Mouse (Mus musculus) megakaryocyte, adult 5-6 weeks (primary cell): ENCODE data around the gene Mrps30. TPM values are rescaled to one million over a fixed set of nuclear protein-coding genes. Genes with fewer than 3 reads are reported as not detected.
A peak's percentile ranks its signal among the peaks of the same experiment; 100 is the strongest.
"Not testable (repeated sequence)": the region's sequence is repeated elsewhere in the genome, so short reads cannot be mapped to it uniquely, and the experiment has no call there.

ENCODE experiments used
- ATAC-seq: 2 replicates; pipeline ENCODE4 v1.8.0; 2016; ENCODE audit warnings: mild to moderate bottlenecking, inconsistent platforms; ENCODE audit not compliant: poor library complexity, severe bottlenecking
- total RNA-seq, 2 experiments: library from RNA; stranded (forward) in 1 of 2; stranded (reverse) in 1 of 2; fragments of 153-499, 151-499 nt in 1 of 2; fragments of 221-1000, 200-1000 nt in 1 of 2; gene quantifications; 2 replicates each; pipeline versions ENCODE4 v1.2.3 to v1.2.4; 2015 to 2017

Gene Mrps30
- total RNA-seq (2015) (21.7 and 24.2 TPM in 2 replicates), total RNA-seq (2017) (26.1 and 29.9 TPM in 2 replicates)

DNA sequence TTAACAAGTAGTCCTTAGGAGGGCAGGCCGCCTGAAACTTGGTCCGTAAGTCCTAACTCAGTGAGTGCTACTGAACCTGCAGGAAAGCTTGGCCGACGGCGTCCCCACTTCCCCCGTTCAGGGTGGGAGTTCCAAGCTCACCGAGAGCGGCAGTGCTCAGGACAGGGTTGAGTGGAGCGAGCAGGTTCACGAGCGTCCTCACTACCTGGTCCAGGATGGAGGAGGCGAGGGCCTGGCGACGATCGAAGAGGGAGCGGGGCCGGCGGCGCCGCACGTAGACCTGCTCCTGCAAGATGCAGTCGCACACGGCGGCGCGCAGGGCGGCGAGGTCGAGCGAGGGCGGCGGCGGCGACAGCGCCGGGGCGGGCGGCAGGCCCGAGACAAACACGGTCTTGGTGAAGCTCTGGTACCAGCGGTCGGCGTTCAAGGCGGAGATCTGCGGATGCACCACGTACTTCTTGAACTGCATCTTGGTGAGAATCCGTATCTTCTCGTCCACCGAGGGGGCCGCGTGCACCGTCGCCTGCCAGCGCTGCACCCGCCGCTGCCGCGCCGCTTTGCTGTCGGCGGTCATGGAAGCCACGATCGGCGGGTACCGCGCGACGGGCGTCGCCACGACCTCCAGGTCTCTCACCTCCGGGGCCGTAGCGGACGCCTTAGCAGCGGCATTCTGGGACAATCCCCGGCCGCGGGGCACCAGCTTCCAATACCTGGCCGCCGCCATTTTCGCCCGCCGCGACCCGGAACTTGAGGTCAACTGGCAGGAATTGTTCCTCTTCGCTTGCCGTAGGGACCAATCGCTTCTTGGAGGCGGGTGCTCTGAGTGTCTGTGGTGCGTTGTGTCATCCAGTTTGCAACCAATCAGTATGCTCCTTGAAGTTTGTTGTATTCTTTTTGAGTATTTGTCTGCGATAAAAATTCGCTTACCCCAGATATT lies at the start of gene Mrps30, which contains the start of gene B430218F22Rik:
Mrps30 (minus strand) TSS at position 742 of the 937 bp plus-strand sequence.
B430218F22Rik (plus strand) TSS at position 120 of the 937 bp plus-strand sequence.
- peak; percentile 98 for ATAC-seq

DNA sequence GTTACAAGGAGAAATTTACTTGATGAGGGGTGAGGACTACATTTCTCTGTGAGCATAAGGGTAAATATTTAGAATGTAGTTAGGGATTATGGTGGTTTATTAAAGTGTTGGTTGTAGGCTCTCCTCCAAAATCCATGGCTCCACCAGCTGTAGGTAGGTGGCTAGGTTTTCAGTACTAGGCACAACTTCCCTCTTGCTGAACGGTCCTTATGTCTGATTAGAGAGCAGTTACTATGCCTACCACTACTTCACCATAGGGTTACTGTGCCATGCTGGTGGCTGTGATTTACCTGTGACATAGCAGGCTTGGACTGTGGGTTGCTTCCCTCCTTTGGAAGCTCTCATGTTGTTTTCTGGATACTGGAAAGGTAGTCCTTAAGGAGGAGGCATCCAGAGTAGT lies 33.8 kb upstream of the Mrps30 start:
- ATAC-seq: peak; percentile 51

DNA sequence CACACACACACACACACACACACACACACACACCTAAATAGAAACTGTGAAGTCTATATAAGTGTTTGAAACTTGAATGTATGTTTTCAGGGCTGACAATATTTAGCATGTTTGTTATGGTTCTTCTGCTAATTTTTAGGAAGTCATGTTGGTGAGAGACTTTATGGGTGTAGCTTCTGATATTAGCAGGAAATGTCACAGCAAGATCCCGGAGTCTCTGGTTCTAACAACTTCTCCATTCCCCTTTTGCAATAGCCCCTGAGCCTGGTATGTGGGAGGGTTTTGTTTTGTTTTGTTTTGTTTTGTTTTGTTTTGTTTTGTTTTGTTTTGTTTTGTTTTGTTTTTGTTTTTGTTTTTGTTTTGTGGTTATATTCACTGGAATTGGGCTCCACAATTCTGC lies 33.4 kb upstream of the Mrps30 start:
- peak; percentile 97 for ATAC-seq

DNA sequence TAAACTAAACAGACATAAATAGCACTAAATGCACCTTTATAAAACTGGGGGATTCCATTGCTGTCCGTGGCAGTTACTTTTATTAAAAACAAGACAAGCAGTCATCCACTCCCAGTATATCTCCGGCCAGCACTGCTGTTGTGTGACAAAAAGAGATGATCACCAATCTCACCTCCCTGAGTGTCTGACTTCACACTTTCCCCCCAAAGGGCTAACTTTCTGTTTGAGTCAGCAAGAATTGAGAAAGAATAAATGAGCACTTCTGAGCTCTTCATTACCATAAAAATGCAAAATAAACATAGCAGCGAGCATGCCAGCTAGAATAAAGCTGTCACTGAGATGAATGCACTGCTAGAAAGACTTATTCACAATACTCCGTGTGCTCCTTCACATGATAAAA lies 31.1 kb upstream of the Mrps30 start:
- ATAC-seq: no peak

DNA sequence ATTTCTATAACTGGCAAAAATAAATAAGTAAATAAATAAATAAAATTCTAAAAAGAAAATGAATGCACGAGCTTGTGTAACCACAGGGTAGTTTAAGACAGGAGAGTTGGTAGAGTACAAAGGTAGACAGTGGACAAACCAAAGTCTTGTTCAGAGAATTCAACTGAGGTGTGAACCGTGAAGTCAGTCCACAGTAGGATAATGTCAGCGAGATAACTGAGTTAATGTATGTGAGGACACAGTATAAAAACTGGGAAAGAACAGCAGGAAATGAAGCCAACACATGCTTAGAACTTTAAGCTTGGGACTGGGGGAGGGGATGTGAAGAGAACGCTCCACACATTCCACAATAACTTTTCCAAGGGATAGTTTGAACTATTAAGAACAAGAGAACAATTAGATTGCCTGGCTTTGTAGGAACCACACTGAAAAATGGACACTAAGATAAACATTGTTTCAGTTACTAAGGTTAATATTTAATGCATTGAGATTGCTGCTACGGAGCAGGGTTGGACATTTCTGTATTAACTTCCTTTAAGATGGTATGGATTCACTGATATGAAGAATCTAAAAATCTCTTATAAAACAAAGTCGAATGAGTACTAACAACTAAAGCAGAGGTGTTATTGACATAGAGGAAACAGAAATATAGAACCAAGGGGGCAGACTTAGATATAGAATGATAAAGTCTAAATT lies 24.4 kb upstream of the Mrps30 start:
- no peak for ATAC-seq

DNA sequence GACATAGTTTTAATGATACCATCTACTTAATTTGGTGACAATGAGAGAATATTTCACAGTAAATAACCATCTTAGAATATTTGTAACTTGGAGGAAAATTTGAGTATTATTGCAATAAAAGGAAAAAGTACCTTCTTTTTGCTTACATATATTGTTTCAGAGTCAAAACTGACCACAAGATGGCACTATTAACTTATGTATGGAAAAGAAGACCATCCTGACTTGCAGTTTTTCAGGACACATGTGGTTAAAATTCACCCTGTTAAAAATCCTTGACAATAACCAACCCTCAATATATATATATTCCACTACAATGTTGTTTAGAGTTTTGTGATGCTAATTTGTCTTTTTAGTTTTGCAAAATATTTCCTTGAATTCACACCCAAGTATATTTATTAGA lies 16.5 kb upstream of the Mrps30 start:
- ATAC-seq: peak; percentile 68

DNA sequence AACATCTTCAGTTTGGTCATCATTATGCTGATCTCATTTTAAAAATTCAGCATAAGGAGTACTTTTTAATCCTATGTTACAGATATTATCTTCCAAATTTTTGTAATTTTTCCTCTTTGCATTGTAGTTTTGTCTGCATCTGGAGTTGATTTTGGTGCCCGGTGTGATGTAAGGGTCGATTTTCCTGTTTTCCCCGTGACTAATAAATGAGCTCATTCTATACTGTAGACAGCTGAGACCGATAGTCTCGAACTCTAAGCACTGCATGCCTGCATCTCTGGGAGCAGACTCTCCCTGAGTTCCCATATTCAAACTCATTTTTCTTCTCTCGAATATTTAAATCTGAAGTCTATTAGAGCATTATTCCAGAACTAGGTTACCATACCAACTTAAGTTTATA lies 13.3 kb upstream of the Mrps30 start:
- ATAC-seq: no peak

DNA sequence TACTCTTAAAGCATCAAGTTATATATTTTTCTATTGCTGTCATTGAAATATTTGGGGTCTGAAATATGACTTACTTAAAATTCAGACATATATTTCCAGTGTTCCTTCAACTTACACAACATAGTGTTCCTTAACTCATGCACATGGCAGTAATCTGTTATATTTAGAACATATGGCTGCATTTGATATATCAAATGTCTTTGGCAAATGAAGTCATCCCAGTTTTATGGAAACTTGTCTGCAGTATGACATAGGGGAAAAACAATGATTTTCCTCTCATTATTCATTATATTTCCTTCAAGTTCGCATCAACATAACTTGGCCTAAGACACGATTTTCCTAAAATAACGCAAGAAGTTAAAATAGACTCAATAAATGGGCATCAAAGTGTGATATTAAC lies 8.8 kb upstream of the Mrps30 start:
- no peak for ATAC-seq

DNA sequence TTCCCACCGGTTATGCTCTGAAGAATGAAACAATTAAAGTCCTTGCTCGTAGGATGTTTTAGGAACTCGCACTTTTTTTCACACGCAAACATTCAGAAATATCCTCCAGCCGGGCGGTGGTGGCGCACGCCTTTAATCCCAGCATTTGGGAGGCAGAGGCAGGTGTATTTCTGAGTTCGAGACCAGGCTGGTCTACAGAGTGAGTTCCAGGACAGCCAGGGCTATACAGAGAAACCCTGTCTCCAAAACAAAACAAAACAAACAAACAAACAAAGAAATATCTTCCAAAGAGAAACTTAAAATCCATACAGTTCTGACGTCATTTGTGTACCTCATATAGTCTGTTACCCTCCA lies 373 bp upstream of the Mrps30 start:
- ATAC-seq: not testable (repeated sequence)

DNA sequence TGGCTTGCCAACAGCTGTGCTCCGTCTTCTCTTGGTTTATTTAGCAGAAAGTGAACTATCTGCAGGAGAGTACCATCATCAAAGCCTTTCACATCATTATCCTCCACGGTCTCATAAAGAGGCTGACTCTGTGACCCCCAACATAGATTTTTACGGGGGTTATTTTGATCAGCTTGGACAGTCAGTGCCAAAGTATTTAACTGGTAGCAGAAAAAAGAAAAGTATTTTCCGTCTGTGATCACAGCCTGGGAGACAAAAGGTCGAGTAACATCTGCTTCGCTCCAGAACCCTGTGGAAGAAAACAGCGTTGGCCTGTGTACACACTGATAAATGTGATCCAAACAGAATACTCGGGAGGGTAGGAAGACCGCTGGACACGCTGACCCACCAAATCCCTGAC lies 6.7 kb downstream of the Mrps30 start:
- ATAC-seq: no peak

DNA sequence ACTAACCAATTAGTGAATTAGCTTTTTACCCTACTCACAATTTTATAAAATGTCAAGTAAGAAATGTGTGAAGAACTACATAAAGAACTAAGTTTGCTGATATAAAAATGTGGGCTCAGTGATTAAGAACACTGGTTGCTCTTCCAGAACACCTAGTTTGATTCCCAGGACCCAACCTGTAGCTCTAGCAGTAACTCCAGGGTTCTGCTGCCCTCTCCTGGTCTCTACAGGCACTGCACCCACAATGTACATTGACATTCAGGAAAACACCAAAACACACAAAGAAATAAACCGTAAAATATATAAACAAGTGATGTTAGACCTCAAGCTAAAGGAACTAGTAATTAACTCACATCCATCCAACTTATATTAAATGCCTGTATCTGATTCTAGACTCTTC lies 7.9 kb downstream of the Mrps30 start:
- ATAC-seq: peak; percentile 96

DNA sequence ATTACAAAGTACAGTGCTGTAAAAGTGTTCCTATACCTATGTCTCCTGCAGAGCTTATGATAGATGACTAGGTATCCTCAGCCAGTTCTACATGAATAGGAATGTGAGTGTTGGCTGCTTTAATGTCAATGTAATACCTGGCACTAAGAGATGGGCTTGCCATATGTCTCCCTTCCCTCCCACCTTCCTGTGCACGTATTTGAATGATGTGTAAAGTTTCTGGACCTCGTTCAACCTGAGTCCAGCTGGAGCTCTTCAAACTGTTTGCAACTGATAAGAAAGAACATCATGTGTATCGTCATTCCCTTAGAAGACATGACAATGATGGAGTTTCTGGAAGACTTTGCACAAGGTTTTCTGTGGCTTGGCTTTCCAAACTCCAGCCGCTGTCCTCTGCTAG lies 14.2 kb downstream of the Mrps30 start:
- ATAC-seq: no peak

DNA sequence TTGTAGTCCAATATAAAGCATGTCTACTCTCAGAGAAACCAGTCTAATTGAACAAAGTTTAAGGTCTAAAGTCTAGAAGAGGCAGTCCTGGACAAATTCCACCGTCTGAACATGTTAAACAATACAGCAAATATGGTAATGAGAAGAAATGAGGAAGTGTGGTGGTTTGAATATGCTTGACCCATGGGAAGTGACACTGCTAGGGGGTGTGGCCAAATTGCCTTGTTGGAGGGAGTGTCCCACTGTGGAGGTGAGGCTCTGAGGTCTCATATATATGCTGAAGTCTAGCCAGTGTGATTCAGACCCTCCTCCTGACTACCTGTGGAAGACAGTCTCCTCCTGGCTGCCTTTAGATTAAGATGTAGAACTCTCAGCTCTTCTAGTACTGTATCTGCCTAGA lies 21.3 kb downstream of the Mrps30 start:
- ATAC-seq: peak; percentile 88

DNA sequence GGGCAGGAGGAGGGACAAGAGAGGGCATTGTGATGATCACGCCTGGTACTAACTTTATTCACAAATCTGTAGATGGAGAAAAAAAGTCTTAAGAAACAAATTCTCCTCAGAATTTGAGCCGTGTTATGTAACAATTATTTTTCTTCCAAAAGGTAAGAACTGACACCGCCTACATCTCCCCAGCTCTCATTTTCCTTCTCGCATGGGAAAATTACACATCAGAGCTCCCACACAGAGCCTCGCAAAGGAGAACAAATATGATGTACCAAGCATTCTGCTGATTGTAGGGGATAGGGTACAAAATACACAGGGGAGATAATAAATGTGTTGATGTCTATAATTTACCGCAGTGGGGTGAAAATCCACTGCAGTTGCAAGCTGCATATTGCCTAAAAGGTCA lies 23.7 kb downstream of the Mrps30 start:
- ATAC-seq: no peak

DNA sequence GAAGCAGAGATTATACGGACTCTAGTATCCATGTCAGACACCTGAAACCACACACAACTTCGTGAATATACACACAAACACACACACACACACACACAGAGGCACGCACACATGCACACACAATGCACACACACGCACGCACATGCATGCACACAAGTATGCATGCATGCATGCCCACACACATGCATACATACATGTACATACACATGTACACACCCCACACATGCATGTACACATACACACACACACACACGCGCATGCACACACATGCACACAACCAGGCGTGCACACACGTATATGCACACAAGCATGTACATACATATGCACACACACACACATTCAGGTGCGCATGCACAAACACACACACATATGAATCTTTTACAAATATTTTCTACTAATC lies 36.2 kb downstream of the Mrps30 start:
- no peak for ATAC-seq

DNA sequence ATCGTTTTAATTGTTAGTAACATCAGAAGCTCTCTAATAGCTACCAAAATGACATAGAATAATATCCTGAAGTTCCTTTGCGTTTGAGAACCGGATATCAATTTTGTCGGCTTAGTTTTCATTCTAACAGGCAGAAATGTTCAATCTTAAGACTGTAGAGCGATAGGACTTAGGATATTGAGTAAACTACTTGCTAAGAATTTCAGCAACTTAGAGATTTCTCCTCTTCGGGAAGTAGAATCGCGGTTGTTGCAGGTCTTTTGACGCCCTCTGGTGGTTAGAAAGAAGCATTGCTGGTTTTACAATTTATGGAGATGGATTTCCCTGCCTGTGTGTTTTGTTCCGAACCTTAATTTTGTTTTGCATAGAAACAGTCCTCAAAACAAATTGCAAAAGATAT lies 36.8 kb downstream of the Mrps30 start:
- peak; percentile 90 for ATAC-seq

Other genes starting within 250 kb of the Mrps30 start
- 0.11 and 0.20 TPM in 2 replicates for gene B430218F22Rik, start 622 bp downstream of the Mrps30 start, total RNA-seq (2015)
- not detected in 2 replicates for gene B430218F22Rik, start 622 bp downstream of the Mrps30 start, total RNA-seq (2017)